Mouse (Mus musculus) adrenal gland, adult 8-10 months (tissue): ENCODE measurements around the gene Kcp. TPM values are rescaled to one million over a fixed set of nuclear protein-coding genes. Genes with fewer than 3 reads are reported as not detected.

Experiments used
- DNase-seq: peaks from one replicate; pipeline ENCODE4 v3.0.0; 2022
- total RNA-seq, 4 experiments: library from RNA; stranded (reverse); gene quantifications; 2 replicates each; pipeline ENCODE4 v1.2.4; 2022

Gene Kcp
- total RNA-seq, 4 experiments from 2014 or later = 1.7 to 2.5 (median 1.8) TPM

- DNase-seq = no peak
These were observed 15.7 kb upstream of the Kcp start for GRCm38 (mm10) chr6:29523301-29524033.

GRCm38 (mm10) chr6:29522626-29523300 is 15.0 kb upstream of the Kcp start:
- no peak for DNase-seq

GRCm38 (mm10) chr6:29517139-29517538 is 9.4 kb upstream of the Kcp start:
- peak; percentile 56 for DNase-seq

- no peak for DNase-seq
These were observed 5.5 kb upstream of the Kcp start for GRCm38 (mm10) chr6:29513284-29513683.

GRCm38 (mm10) chr6:29509086-29509485 is 1.3 kb upstream of the Kcp start:
- DNase-seq = no peak

GRCm38 (mm10) chr6:29506834-29507233 is 918 bp downstream of the Kcp start:
- no peak for DNase-seq

GRCm38 (mm10) chr6:29505493-29505892 is 2.3 kb downstream of the Kcp start:
- no peak for DNase-seq

- DNase-seq = no peak
These were observed 6.2 kb downstream of the Kcp start for GRCm38 (mm10) chr6:29501599-29501998.

GRCm38 (mm10) chr6:29500810-29501209 is 6.9 kb downstream of the Kcp start:
- DNase-seq = no peak

- no peak for DNase-seq
These were observed 7.6 kb downstream of the Kcp start for GRCm38 (mm10) chr6:29500177-29500576.

- DNase-seq = no peak
These were observed 10.0 kb downstream of the Kcp start for GRCm38 (mm10) chr6:29497791-29498190.

- no peak for DNase-seq
These were observed 11.5 kb downstream of the Kcp start for GRCm38 (mm10) chr6:29496270-29496669.

- DNase-seq = no peak
These were observed 13.7 kb downstream of the Kcp start for GRCm38 (mm10) chr6:29494101-29494500.

- no peak for DNase-seq
These were observed 21.8 kb downstream of the Kcp start for GRCm38 (mm10) chr6:29485951-29486350.

- no peak for DNase-seq
These were observed 22.8 kb downstream of the Kcp start for GRCm38 (mm10) chr6:29484716-29485559.

- DNase-seq = no peak
These were observed 25.1 kb downstream of the Kcp start for GRCm38 (mm10) chr6:29482691-29483090.

GRCm38 (mm10) chr6:29474736-29475135 is 33.0 kb downstream of the Kcp start:
- no peak for DNase-seq

- DNase-seq = peak; percentile 84
These were observed 33.6 kb downstream of the Kcp start for GRCm38 (mm10) chr6:29473941-29474691.

- no peak for DNase-seq
These were observed 36.6 kb downstream of the Kcp start, which contains the start of gene Atp6v1fnb for GRCm38 (mm10) chr6:29471137-29471536. Gene Atp6v1fnb (plus strand): TSS chr6:29471437.

- no peak for DNase-seq
These were observed 38.9 kb downstream of the Kcp start for GRCm38 (mm10) chr6:29468851-29469250.

GRCm38 (mm10) chr6:29467583-29468354 is 40.0 kb downstream of the Kcp start, which contains the start of gene Atp6v1f:
Gene Atp6v1f (plus strand): TSS chr6:29467718.
- DNase-seq = peak; percentile 86
